Mouse (Mus musculus): ENCODE measurements around the gene Pop7. TPM values are rescaled to one million over a fixed set of nuclear protein-coding genes. Genes with fewer than 3 reads are reported as not detected.

Gene Pop7
- polyA plus RNA-seq (2012; ENCODE audit: insufficient read depth, insufficient read length, missing spikeins), result 19.7 and 20.9 TPM in 2 replicates

DNA sequence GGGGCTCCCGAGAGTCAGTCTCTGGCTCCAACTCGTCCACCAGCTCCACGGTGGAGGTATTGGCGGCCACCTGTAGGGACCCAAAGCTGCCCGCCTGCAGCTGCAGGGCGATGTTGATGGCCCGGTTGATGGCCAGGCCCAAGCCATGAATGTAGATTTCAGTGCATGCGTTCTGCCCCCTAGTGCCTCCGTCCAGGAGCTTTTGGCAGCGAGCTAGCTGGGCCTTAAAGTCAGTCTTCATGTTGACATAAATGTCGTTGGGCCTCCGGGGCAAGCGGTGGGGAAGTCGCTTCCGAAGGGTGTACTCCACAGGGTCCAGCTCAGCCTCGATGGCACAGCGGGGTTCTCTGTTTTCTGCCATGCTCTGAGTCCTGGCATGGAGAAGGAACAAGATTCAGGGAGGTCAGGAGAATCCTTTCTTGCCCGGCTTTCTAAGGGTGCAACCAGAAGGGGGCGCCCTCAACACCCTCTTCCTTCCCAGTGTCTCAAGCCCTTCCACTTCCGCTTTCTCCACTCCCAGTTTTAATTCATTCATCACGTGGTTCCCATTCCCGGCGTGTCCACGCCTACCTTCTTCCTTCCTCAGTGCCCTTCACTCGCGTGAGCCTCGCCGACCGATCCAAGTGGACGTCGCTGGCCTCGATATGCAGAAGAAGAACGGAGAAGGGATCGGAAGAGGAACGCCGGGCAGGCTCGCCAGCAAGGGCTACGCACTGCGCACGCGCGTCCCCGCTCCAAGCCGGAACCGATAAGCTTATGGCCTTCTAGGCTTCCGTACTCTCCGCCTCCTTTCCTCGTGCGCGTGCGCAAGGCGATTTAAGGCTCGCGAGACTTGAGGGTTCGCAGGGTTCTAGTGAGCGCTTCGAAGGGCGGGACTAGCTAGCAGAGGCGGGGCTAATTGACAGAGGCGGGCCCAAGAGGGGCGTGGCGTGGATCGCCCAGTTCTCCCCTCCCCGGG is at the start of gene Pop7:
Gene Pop7, minus strand, starts transcription at position 810 of the 958 bp plus-strand sequence.
- Histone ChIP-seq H3K27ac (replicated peaks; ENCODE audit: low read depth, low read length) (peak within 1 kb of the TSS; percentile 99), H3K4me3 (ENCODE audit: insufficient read depth, low read depth, low read length) (peak within 1 kb of the TSS; percentile 84), H3K4me1 (ENCODE audit: control insufficient read depth, insufficient read depth, insufficient read length, low read length) (no peaks in the 10 kb centered on the region; the same call in 1 of the 2 replicates)

DNA sequence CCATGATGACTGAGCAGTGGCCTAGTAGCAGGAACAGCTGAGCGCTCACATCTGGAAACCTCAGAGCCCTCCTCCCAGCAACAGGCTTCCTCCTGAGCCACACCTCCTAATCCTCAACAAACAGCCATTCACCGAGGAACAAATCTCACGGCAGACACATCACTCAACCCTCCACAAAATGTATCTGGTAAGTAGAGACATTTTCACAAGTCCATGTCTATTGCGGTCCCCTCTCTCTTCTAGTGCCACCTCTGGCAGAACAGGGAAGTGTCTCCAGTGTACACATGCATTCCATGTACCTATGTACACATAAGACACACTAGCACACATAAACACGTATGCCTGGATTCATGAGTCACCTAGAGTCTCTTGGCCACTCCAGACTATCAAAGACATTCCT is 48.8 kb upstream of the Pop7 start:
- Histone ChIP-seq H3K4me3 (ENCODE audit: insufficient read depth, low read depth, low read length) (no peak overlapping the region), H3K27ac (replicated peaks; ENCODE audit: low read depth, low read length) (no peak overlapping the region), H3K4me1 (ENCODE audit: control insufficient read depth, insufficient read depth, insufficient read length, low read length) (no peaks in the 10 kb centered on the region; the same call in 1 of the 2 replicates)

DNA sequence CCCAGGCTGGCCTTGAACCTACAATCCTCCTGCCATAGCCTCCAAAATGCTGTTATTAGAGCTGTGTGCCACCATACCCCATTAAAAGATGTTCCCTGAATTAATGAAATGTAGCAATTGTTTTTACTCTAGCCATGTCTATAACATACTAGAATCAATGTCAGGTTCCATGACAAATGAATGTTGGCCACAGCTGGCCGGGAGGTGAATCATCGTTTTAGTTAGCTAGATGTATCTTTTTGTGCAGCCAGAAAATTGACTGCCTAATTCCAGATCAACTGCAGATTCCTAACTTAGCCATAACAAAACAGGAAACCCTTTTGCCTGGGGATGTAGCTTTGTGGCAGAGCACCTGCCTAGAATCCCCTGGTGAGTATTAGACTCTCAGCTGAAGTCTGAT is 47.5 kb upstream of the Pop7 start:
- Histone ChIP-seq H3K4me3 (ENCODE audit: insufficient read depth, low read depth, low read length) (no peak overlapping the region), H3K27ac (replicated peaks; ENCODE audit: low read depth, low read length) (no peak overlapping the region), H3K4me1 (ENCODE audit: control insufficient read depth, insufficient read depth, insufficient read length, low read length) (no peaks in the 10 kb centered on the region; the same call in 1 of the 2 replicates)

DNA sequence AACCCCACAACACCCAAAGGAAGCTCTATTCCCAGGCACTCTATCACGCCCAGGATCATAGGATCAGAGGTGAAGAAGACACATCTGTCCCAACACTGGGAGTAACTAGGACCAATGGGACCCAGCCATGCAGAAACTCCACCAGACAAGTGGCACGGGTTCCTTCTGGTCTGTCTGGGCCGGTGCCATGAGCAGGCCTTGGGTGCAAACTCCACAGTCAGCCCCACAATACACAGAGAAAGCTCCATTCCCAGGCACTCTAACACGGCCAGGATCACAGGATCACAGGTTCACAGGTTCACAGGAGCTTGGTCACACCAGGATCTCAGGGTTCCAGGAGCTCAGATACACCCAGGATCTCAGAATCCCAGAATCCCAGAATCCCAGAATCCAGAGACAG is 43.3 kb upstream of the Pop7 start:
- H3K4me3 ChIP-seq (ENCODE audit: insufficient read depth, low read depth, low read length), result no peak overlapping the region
- H3K4me1 ChIP-seq (ENCODE audit: control insufficient read depth, insufficient read depth, insufficient read length, low read length), result no peaks in the 10 kb centered on the region
- no peak overlapping the region for H3K27ac ChIP-seq (replicated peaks; ENCODE audit: low read depth, low read length)

DNA sequence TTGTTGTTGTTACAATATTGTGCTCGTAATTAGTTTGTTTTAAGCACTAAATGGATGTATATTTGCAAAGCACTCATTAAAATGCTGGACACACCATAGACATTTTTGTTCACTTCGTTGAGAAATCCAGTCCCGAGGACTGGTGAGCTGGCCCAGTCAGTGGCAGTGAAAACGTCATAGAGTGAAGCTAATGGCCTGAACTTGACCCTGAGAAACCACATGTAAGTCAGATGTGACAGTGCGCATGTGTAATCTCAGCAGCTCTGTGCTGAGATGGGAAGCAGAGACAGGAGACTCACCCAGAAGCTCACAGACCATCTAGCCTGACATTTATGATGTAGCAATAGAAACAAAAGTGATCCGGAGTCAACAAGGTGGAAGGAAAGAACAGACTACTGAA is 42.6 kb upstream of the Pop7 start:
- Histone ChIP-seq H3K27ac (replicated peaks; ENCODE audit: low read depth, low read length) (no peak overlapping the region), H3K4me1 (ENCODE audit: control insufficient read depth, insufficient read depth, insufficient read length, low read length) (no peaks in the 10 kb centered on the region), H3K4me3 (ENCODE audit: insufficient read depth, low read depth, low read length) (no peak overlapping the region)

DNA sequence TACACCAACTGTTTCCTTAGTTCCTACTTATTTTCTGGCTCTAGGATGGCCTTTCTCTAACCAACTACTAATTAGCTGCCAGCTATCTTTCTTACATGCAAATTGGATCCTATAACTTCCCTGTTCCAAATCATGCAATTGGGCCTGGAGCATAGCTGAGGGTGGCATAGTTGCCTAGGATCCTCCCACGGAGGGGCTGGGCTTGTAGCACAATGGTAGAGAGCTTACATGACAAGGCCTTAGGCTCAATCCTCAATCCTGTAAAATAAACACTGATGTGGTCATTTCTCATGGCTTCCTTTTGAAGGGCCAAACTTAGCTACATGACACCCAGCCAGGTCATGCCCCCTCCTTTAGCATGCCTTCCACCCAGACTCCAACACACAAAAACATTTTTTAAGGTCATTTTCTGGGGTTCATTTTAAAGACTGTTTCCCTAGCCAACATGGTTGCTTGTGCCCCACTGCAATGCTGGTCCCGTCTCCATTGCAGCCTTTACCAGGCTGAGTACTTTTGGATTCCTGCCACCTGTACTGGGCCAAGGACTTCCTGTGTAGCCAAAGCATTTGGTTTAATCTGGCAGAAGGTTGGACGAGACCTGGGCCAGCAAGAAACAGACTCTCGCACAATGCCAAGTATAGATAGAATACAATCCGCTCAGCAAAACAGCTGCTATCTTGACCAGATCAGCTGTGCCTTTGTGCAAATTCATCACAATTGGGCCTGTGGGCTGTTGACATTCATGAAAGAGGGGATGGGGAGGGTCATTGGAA is 39.6 kb upstream of the Pop7 start:
- Histone ChIP-seq H3K4me1 (ENCODE audit: control insufficient read depth, insufficient read depth, insufficient read length, low read length) (no peaks in the 10 kb centered on the region), H3K27ac (replicated peaks; ENCODE audit: low read depth, low read length) (no peak overlapping the region)

DNA sequence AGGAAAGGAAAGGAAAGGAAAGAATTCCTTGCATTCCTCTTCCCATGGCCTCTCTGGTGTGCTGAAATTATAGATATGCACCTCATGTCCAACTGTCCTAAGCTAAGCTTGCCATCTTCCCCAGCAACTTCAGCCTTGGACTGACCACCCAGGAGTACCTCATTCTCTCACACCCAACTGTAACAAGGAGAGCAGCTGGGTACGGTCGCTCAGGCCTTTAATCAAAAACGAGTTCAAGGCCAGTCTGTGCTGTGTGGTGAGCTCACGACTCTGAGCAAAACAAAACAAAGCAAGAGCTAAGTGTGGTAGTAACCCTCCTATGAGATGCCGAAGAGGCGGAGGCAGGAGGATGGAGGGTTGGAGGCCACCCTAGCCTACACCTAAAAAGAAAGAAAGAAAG is 38.7 kb upstream of the Pop7 start:
- H3K27ac ChIP-seq (replicated peaks; ENCODE audit: low read depth, low read length), result no peak overlapping the region
- no peaks in the 10 kb centered on the region for H3K4me1 ChIP-seq (ENCODE audit: control insufficient read depth, insufficient read depth, insufficient read length, low read length)
- H3K4me3 ChIP-seq (ENCODE audit: insufficient read depth, low read depth, low read length), result no peak overlapping the region

More for the DNA sequence above, 39.6 kb upstream of the Pop7 start:
- no peak overlapping the region for H3K4me3 ChIP-seq (ENCODE audit: insufficient read depth, low read depth, low read length)

GRCm38 (mm10) chr5:137539291-137539801 is 37.0 kb upstream of the Pop7 start:
- H3K27ac ChIP-seq (replicated peaks; ENCODE audit: low read depth, low read length), result no peak overlapping the region
- H3K4me3 ChIP-seq (ENCODE audit: insufficient read depth, low read depth, low read length), result no peak overlapping the region
- no peaks in the 10 kb centered on the region for H3K4me1 ChIP-seq (ENCODE audit: control insufficient read depth, insufficient read depth, insufficient read length, low read length)

DNA sequence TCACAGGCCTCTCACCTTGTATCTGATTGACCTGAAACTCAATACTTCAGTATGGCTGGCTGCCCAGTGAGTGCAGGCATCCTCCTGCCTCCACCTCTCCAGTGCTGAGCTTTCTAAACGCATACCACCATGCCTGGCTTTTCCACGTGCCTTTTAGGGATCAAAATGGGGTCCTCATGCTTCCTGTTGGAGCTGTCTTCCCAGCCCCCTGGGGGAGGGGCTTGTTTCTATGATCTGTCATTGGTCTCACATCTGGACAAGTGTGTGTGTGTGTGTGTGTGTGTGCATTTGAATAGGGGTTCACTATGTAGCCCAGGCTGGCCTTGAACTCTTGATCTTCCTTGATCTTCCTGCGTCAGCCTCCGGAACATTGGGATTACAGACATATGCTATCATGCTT is 35.1 kb upstream of the Pop7 start:
- Histone ChIP-seq H3K4me1 (ENCODE audit: control insufficient read depth, insufficient read depth, insufficient read length, low read length) (no peaks in the 10 kb centered on the region), H3K27ac (replicated peaks; ENCODE audit: low read depth, low read length) (no peak overlapping the region), H3K4me3 (ENCODE audit: insufficient read depth, low read depth, low read length) (no peak overlapping the region)

DNA sequence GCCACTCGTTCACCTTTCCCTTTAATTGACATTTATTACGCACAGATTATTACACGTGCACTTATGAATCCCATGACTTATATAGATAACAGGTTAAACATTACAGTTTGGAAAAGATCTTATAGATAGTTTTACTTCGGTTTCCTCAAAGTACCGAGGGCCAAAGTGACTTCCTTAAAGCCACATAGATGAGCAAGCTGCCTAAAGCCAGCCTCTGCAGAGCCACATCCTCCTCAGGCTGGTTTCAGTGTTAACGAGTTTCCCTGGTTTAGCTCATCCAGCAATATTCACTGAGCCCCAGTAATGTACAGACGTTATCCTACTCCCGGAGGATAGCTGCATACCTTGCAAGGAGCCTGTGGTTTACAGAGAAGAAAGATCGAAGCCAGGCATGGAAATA is 33.0 kb upstream of the Pop7 start:
- Histone ChIP-seq H3K4me1 (ENCODE audit: control insufficient read depth, insufficient read depth, insufficient read length, low read length) (no peaks in the 10 kb centered on the region), H3K27ac (replicated peaks; ENCODE audit: low read depth, low read length) (no peak overlapping the region), H3K4me3 (ENCODE audit: insufficient read depth, low read depth, low read length) (no peak overlapping the region)

- H3K27ac ChIP-seq (replicated peaks; ENCODE audit: low read depth, low read length), result no peak overlapping the region
- H3K4me3 ChIP-seq (ENCODE audit: insufficient read depth, low read depth, low read length), result no peak overlapping the region
- no peaks in the 10 kb centered on the region for H3K4me1 ChIP-seq (ENCODE audit: control insufficient read depth, insufficient read depth, insufficient read length, low read length)
Observed at GRCm38 (mm10) chr5:137534762-137535161, 32.4 kb upstream of the Pop7 start.

DNA sequence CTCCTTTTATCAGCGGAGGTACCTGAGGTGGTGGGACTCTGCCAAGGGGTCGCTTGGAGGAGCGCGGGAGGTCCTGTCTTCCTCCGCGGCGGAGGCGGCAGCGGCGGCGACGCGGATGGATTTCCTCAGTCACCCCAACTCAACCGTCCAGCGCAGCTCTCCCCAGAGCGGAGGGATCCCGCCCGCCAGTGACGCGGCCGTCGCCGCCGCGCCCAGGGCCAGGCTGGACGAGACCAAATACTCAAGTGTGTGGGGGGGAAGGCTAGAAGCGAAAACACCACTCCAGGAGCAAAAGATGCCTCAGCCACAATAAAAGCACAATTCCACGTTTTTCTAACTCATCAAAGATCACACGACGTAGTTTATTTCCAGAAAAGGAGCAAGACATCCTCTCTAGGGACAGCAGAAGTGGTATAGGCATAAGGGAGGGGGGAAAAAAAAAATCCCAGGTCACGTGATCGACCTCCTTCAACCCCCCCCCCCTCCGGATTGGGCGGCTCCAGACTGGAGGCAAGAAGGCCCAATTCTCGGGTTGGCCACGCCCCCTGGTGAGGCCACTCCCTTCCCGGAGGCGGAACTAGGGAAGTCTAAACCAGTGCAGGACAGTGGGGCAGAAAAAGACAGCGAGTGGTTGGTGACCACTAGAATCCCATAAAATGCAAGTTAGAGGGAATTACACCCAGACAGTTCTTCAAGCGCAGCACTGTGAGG is 31.0 kb upstream of the Pop7 start, which contains the start of the genes Epo and Gnb2:
Gene Epo, minus strand, starts transcription at position 126 of the 711 bp plus-strand sequence.
Gene Gnb2, minus strand, starts transcription at position 394 of the 711 bp plus-strand sequence.
- peak within 1 kb of the TSS; percentile 94 for H3K4me3 ChIP-seq (ENCODE audit: insufficient read depth, low read depth, low read length)
- peak within 1 kb of the TSS; percentile 100 for H3K27ac ChIP-seq (replicated peaks; ENCODE audit: low read depth, low read length)
- H3K4me1 ChIP-seq (ENCODE audit: control insufficient read depth, insufficient read depth, insufficient read length, low read length), result no peaks in the 10 kb centered on the region

DNA sequence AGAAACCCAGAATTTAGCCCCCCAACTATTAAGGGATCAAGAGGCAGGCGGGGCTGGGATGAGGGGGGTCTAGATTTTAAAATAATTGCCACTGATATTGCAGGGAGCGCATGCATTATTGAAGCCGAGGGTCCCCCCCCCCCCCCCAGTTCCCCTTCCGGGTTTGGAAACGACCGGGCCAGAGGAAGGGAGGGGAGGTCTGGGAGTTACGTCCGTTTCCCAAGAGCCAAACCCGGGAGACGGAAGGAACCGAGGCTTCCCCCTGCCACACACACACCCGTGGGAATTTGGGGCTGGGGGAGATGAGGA is 30.4 kb upstream of the Pop7 start:
- Histone ChIP-seq H3K4me1 (ENCODE audit: control insufficient read depth, insufficient read depth, insufficient read length, low read length) (no peaks in the 10 kb centered on the region), H3K4me3 (ENCODE audit: insufficient read depth, low read depth, low read length) (peak overlapping the region; percentile 94), H3K27ac (replicated peaks; ENCODE audit: low read depth, low read length) (peak overlapping the region; percentile 100)

DNA sequence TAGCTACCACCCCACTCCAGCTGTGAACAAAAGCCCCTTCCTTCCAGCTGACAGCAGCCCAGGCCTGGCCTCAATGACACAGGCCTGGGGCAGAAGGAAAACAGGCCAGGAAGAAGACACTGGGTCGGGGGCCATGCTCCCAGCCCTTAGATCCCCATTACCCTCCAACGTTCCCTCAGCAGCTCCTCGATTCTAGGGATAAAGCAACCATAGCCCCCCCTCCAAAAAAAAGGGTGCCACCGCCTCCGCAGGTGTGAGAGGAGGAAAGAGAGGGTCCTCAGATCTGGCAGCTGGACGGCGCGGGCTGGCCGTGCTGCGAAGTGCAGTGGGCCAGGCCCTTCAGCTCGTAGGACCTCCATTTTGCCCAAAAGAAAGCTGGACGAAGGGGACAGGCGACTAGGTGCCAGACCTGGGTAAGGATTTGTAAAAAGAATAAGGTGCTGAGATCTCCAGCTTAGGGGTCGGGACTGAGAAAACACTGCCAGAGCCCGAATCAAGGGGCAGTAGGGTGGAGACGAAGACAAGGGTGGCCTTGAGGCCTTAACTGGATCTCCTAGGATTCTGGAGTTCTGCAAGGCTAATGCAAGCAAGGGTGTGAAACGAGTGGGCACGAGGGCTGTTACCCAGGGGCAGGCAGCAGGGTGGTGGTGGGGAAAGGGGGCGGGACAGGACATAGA is 30.0 kb upstream of the Pop7 start:
- Histone ChIP-seq H3K4me3 (ENCODE audit: insufficient read depth, low read depth, low read length) (peak overlapping the region; percentile 94), H3K27ac (replicated peaks; ENCODE audit: low read depth, low read length) (peak overlapping the region; percentile 100), H3K4me1 (ENCODE audit: control insufficient read depth, insufficient read depth, insufficient read length, low read length) (no peaks in the 10 kb centered on the region)

Measured in brown adipose tissue, adult 24 weeks (tissue).